Mouse (Mus musculus) activated CD4-positive, CD25-positive, alpha-beta regulatory T cell, adult 4 months (primary cell): ENCODE results near the gene P2ry14. TPM values are rescaled to one million over a fixed set of nuclear protein-coding genes. Genes with fewer than 3 reads are reported as not detected.
A peak's percentile ranks its signal among the peaks of the same experiment; 100 is the strongest.
"Not testable (repeated sequence)": the region's sequence is repeated elsewhere in the genome, so short reads cannot be mapped to it uniquely, and the experiment has no call there.

ENCODE experiments used
- ATAC-seq: one replicate; pipeline ENCODE4 v1.8.0; 2017
- polyA plus RNA-seq, 2 experiments: library from polyadenylated mRNA; unstranded; fragments of 100-300 nt; shearing (Covaris generic); gene quantifications; one replicate each; pipeline ENCODE4 v1.2.1; 2017

P2ry14 gene
- polyA plus RNA-seq, 2 experiments from 2014 or later = 5.0 to 5.1 TPM

- no peak for ATAC-seq
Observed at GRCm38 (mm10) chr3:59104462-59104861, 49.0 kb downstream of the P2ry14 start.

DNA sequence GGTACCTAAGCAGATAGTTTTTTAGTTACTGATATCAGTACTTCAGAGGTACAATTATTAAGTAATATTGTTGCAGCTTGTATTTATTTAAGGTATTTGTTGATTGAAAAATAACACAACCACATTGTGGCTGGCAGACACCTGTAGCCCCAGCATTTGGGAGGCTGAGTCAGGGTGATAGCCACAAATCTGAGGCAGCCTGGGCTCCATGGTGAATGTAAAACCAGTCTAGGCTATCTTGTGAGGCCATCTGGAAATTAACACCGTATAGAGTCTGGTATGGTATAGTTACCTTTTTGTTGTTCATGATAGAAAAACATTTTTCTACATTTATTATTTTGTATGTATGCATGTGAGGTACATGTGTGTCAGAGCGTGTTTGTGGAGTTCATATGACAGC lies 51.3 kb downstream of the P2ry14 start:
- no peak for ATAC-seq

- peak; percentile 89 for ATAC-seq
Observed at GRCm38 (mm10) chr3:59101218-59101986, 52.0 kb downstream of the P2ry14 start, which contains the start of gene Gpr171. TSS of gene Gpr171 (minus strand) at chr3:59101821.

- no peak for ATAC-seq
Observed at GRCm38 (mm10) chr3:59098540-59098939, 54.9 kb downstream of the P2ry14 start.

DNA sequence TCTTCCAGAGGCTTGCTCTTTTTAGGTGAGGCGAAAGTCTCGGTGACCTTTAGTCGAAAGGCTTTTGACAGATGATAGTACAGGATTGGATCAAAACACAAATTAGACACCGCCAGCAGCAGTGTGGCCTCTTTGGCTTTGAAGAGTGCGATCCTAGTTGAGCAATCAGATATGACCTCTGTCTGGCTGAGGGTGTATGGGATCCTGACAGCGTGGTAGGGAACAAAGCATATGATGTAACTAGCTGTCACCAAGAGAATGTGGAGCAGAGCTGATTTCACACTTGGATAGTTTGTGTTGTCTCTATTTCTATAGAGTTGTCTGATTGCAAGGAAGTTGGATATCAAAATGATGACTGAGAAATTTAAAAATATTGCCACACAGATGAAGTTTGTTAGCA lies 56.0 kb downstream of the P2ry14 start:
- ATAC-seq = no peak

DNA sequence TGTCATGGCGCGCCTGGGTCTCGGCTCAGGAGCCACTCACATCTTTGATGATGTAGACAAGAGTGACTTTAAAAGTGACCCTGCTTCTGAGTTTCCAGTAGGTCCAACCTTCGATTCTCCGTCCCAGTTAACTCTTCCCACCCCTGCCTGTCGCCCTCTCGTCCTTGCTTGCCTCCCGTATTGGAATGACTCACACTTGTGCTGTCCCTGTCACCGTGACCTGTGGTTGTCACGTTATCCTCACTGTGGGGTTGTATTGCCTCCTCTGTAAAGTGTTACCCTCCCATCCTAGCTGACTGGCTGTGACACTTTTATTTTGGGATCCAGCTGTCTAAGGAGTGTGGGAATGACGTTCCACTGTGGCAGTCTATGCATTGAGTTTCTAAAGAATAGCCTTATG lies 60.7 kb downstream of the P2ry14 start:
- ATAC-seq = no peak

DNA sequence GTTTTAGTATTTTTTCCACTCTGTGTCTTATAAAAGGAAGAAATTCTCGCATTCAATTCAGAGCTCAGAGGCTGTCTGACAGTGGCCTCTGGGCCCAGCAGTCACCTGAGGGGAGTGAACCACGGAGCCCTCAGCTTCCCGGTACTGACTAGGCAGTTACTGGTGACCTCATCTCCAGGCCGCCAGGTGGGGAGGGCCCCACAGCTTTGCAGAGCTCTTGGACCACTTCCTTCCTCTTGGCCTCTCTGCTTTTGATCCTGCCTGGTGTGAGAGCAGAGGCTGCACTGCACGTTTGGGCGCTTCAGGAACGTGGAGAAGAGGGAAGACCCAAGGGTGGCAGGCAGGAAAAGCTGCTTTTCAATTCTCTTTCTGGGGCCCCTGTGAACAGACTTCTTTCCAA lies 72.5 kb downstream of the P2ry14 start:
- peak; percentile 95 for ATAC-seq

- no peak for ATAC-seq
Observed at GRCm38 (mm10) chr3:59080293-59080916, 73.0 kb downstream of the P2ry14 start.

GRCm38 (mm10) chr3:59079327-59079726 lies 74.1 kb downstream of the P2ry14 start:
- ATAC-seq = peak; percentile 45

DNA sequence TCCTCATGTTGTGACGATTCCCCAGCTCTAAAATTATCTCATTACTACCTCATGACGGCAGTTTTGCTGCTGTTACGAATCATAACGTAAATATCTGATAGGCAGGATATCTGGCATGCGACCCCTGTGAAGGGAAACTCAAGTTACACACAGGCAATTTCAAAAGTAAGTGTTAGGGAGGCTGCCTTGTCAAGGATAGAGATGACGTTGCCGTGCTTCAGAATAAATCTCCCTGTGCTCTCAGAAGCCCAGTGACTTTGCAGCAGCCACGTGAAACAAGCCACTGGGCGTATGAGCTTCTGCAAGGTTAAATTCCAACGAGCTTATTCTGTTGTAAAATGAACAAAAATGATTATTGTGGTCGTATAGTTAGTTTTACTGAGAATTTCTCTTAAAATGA lies 74.8 kb downstream of the P2ry14 start:
- ATAC-seq = no peak

DNA sequence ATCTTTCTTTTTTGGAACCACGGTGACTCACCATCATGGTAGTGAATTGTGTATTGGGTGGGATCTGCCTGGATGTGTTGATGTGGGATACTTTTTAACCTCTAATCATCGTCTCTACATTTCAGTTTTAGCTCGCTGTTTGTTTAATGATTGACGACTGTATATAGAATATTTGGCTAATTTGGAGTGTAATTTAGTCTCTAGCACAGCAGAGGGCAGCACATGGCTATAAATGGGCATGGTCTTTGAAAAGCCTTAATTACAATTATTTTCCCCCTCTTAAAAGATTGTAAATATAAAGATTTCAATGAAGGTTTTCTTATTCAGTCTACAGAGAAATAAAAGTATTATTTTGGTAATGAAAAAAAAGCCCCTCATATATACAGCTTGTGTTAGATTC lies 76.1 kb downstream of the P2ry14 start:
- no peak for ATAC-seq

DNA sequence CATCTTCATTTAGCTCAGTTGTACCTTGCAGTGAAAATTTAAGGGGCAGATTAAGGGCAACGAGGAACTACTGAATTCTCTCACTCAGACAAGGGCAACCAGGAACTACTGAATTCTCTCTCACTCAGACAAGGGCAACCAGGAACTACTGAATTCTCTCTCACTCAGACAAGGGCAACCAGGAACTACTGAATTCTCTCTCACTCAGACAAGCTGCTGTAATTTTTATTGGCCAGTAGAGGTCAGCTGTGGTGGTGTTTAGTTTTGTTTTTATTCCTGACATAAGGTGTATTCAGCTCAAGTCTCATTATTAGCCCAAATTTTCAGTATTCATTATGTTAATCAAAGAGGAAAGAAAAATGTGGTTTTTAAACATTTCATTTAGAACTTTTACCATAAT lies 84.3 kb downstream of the P2ry14 start:
- ATAC-seq = not testable (repeated sequence)

GRCm38 (mm10) chr3:59066558-59067294 lies 86.7 kb downstream of the P2ry14 start:
- ATAC-seq = no peak

GRCm38 (mm10) chr3:59065937-59066336 lies 87.5 kb downstream of the P2ry14 start:
- ATAC-seq = no peak

Other genes starting within 250 kb of the P2ry14 start
- gene Med12l, start 147.8 kb downstream of the P2ry14 start, polyA plus RNA-seq = under 1 TPM; 0.11 to 0.53 TPM
- gene Gpr171, start 51.8 kb downstream of the P2ry14 start, polyA plus RNA-seq = 10 to 100 TPM; 58.4 to 74.6 TPM
- not detected for gene Gpr87, start 41.5 kb upstream of the P2ry14 start, polyA plus RNA-seq
- under 1 TPM; 0.18 to 0.44 TPM for gene P2ry13, start 57.3 kb upstream of the P2ry14 start, polyA plus RNA-seq
- gene P2ry12, start 109.3 kb upstream of the P2ry14 start, polyA plus RNA-seq = under 1 TPM in 1 of 2 experiments, not detected in 1; 0.79 TPM
- gene Igsf10, start 190.8 kb upstream of the P2ry14 start, polyA plus RNA-seq = not detected